Mouse (Mus musculus) CD4-positive, CD25-positive, alpha-beta regulatory T cell, adult 4 months (primary cell): ENCODE measurements around the gene Vmn1r33. TPM values are rescaled to one million over a fixed set of nuclear protein-coding genes. Genes with fewer than 3 reads are reported as not detected.
"Not testable (repeated sequence)": the region's sequence is repeated elsewhere in the genome, so short reads cannot be mapped to it uniquely, and the experiment has no call there.

Experiments
- ATAC-seq: one replicate; pipeline ENCODE4 v1.8.0; 2017
- polyA plus RNA-seq, 2 experiments: library from polyadenylated mRNA; unstranded; fragments of 100-300 nt; shearing (Covaris generic); gene quantifications; one replicate each; pipeline ENCODE4 v1.2.1; 2017

Gene Vmn1r33
- not detected for polyA plus RNA-seq

GRCm38 (mm10) chr6:66618182-66618581, at the start of gene Vmn1r33:
TSS of gene Vmn1r33 (minus strand) at chr6:66618282.
- ATAC-seq: not testable (repeated sequence)

GRCm38 (mm10) chr6:66643779-66644178, 25.7 kb upstream of the Vmn1r33 start, which contains the start of gene Vmn1r34:
TSS of gene Vmn1r34 (minus strand) at chr6:66643879.
- no peak for ATAC-seq

DNA sequence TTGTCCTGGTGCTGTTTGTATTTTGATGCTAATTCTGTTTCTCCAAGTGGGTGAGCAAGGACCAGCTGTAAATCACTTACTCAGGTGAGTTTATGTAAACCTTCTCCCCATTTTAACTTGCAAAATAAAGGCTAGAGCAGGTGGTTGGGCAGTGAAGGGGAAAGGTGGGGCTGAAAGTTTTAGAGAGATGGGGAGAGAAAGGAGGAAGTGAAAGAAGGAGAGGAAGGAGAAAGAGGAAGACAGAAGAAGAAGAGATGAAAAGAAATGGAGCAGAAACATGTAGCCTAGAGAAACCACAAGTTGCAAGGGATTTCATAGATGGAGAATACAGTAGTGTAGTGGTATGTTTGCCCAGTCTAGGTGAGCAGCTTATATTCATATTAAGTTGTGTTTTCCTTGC, 22.3 kb downstream of the Vmn1r33 start:
- ATAC-seq: no peak

Other genes with a start within 250 kb of the Vmn1r33 start
- gene Mad2l1, start 82.9 kb downstream of the Vmn1r33 start, polyA plus RNA-seq: 10 to 100 TPM; 25.8 to 28.3 TPM
- gene Vmn1r32, start 58.2 kb downstream of the Vmn1r33 start, polyA plus RNA-seq: under 1 TPM in 1 of 2 experiments, not detected in 1; 0.12 TPM
- not detected for gene Vmn1r34, start 25.6 kb upstream of the Vmn1r33 start, polyA plus RNA-seq
- gene Vmn1r35, start 67.6 kb upstream of the Vmn1r33 start, polyA plus RNA-seq: not detected
- not detected for gene Vmn1r36, start 100.9 kb upstream of the Vmn1r33 start, polyA plus RNA-seq
- not detected for gene Vmn1r37, start 111.1 kb upstream of the Vmn1r33 start, polyA plus RNA-seq
- gene Vmn1r38, start 164.3 kb upstream of the Vmn1r33 start, polyA plus RNA-seq: not detected
- gene Vmn1r39, start 192.3 kb upstream of the Vmn1r33 start, polyA plus RNA-seq: not detected